Mouse (Mus musculus) brown adipose tissue, adult 24 weeks (tissue): ENCODE data around the gene Rab1a. TPM values are rescaled to one million over a fixed set of nuclear protein-coding genes. Genes with fewer than 3 reads are reported as not detected.
"Not testable (repeated sequence)": the region's sequence is repeated elsewhere in the genome, so short reads cannot be mapped to it uniquely, and the experiment has no call there.

Experiments
- H3K27ac ChIP-seq: fragments of 200-500 bp; replicated peaks from 2 replicates; pipeline ENCODE4 v1.5.1; 2012; ENCODE audit warnings: low read depth, mild to moderate bottlenecking, low read length
- H3K4me1 ChIP-seq: fragments of 200-500 bp; 2 replicates; pipeline ENCODE4 v1.6.1; 2012; ENCODE audit warnings: low read length, mixed read lengths; ENCODE audit not compliant: control insufficient read depth, insufficient read depth, insufficient read length
- H3K4me3 ChIP-seq: fragments of 200-500 bp; 2 replicates; pipeline ENCODE4 v1.5.1; 2012; ENCODE audit warnings: low read depth, mild to moderate bottlenecking, low read length, moderate library complexity; ENCODE audit not compliant: insufficient read depth
- polyA plus RNA-seq: library from polyadenylated mRNA; stranded (reverse); fragments of >200 nt; gene quantifications from 2 replicates; pipeline ENCODE4 v1.2.4, GENCODE M21; 2012; ENCODE audit not compliant: missing spikeins, insufficient read depth, insufficient read length

The Rab1a gene
- polyA plus RNA-seq, 1 experiment, result 180 TPM

- H3K4me3 ChIP-seq, result no peak overlapping the region
- peaks cover 33% of the 10 kb centered on the region for H3K4me1 ChIP-seq
- peak overlapping the region; percentile 63 for H3K27ac ChIP-seq
Measured at GRCm38 (mm10) chr11:20204870-20205446, 3.7 kb downstream of the Rab1a start.

GRCm38 (mm10) chr11:20205538-20205937, 4.3 kb downstream of the Rab1a start:
- Histone ChIP-seq H3K4me1 (peaks cover 33% of the 10 kb centered on the region), H3K4me3 (no peak overlapping the region), H3K27ac (peak overlapping the region; percentile 63)

- no peak overlapping the region for H3K27ac ChIP-seq
- H3K4me1 ChIP-seq, result peaks cover 35% of the 10 kb centered on the region
- H3K4me3 ChIP-seq, result no peak overlapping the region
Measured at GRCm38 (mm10) chr11:20206626-20207223, 5.5 kb downstream of the Rab1a start.

- H3K4me1 ChIP-seq, result peaks cover 39% of the 10 kb centered on the region
- no peak overlapping the region for H3K27ac ChIP-seq
- no peak overlapping the region for H3K4me3 ChIP-seq
Measured at GRCm38 (mm10) chr11:20207589-20207988, 6.4 kb downstream of the Rab1a start.

- H3K27ac ChIP-seq, result no peak overlapping the region
Measured at GRCm38 (mm10) chr11:20211838-20212237, 10.6 kb downstream of the Rab1a start.

GRCm38 (mm10) chr11:20214779-20215178, 13.5 kb downstream of the Rab1a start:
- Histone ChIP-seq H3K27ac (no peak overlapping the region), H3K4me1 (peaks cover 21% of the 10 kb centered on the region)

More at GRCm38 (mm10) chr11:20211838-20212237, 10.6 kb downstream of the Rab1a start:
- Histone ChIP-seq H3K4me3 (no peak overlapping the region), H3K4me1 (peaks cover 35% of the 10 kb centered on the region)

GRCm38 (mm10) chr11:20216415-20216814, 15.2 kb downstream of the Rab1a start:
- peaks cover 16% of the 10 kb centered on the region for H3K4me1 ChIP-seq
- no peak overlapping the region for H3K4me3 ChIP-seq
- no peak overlapping the region for H3K27ac ChIP-seq

More at GRCm38 (mm10) chr11:20214779-20215178, 13.5 kb downstream of the Rab1a start:
- no peak overlapping the region for H3K4me3 ChIP-seq

GRCm38 (mm10) chr11:20217227-20217626, 16.0 kb downstream of the Rab1a start:
- Histone ChIP-seq H3K4me1 (peaks cover 14% of the 10 kb centered on the region), H3K4me3 (no peak overlapping the region), H3K27ac (no peak overlapping the region)

GRCm38 (mm10) chr11:20221671-20222070, 20.4 kb downstream of the Rab1a start:
- not testable (repeated sequence) for H3K4me1 ChIP-seq, H3K4me3 ChIP-seq, H3K27ac ChIP-seq

GRCm38 (mm10) chr11:20224196-20224595, 23.0 kb downstream of the Rab1a start:
- Histone ChIP-seq H3K4me1 (peaks cover 6% of the 10 kb centered on the region), H3K4me3 (no peak overlapping the region), H3K27ac (no peak overlapping the region)

- peaks cover 19% of the 10 kb centered on the region for H3K4me1 ChIP-seq
- no peak overlapping the region for H3K4me3 ChIP-seq
- no peak overlapping the region for H3K27ac ChIP-seq
Measured at GRCm38 (mm10) chr11:20225938-20226337, 24.7 kb downstream of the Rab1a start.

- Histone ChIP-seq H3K27ac (peak overlapping the region; percentile 73), H3K4me3 (no peak overlapping the region), H3K4me1 (peaks cover 24% of the 10 kb centered on the region)
Measured at GRCm38 (mm10) chr11:20228666-20229065, 27.4 kb downstream of the Rab1a start.

- Histone ChIP-seq H3K4me1 (peaks cover 24% of the 10 kb centered on the region), H3K27ac (peak overlapping the region; percentile 65), H3K4me3 (no peak overlapping the region)
Measured at GRCm38 (mm10) chr11:20229311-20229710, 28.1 kb downstream of the Rab1a start.

GRCm38 (mm10) chr11:20230286-20230685, 29.1 kb downstream of the Rab1a start:
- Histone ChIP-seq H3K27ac (peak overlapping the region; percentile 80), H3K4me3 (no peak overlapping the region), H3K4me1 (peaks cover 24% of the 10 kb centered on the region)

- H3K4me3 ChIP-seq, result no peak overlapping the region
- peak overlapping the region; percentile 94 for H3K27ac ChIP-seq
- H3K4me1 ChIP-seq, result peaks cover 24% of the 10 kb centered on the region
Measured at GRCm38 (mm10) chr11:20231128-20231878, 30.1 kb downstream of the Rab1a start.
